Mouse (Mus musculus): ENCODE data around the gene P4ha2. TPM values are rescaled to one million over a fixed set of nuclear protein-coding genes. Genes with fewer than 3 reads are reported as not detected.

P4ha2 gene
- total RNA-seq, 2 experiments from 2014 or later = 15.2 to 22.4 TPM

DNA sequence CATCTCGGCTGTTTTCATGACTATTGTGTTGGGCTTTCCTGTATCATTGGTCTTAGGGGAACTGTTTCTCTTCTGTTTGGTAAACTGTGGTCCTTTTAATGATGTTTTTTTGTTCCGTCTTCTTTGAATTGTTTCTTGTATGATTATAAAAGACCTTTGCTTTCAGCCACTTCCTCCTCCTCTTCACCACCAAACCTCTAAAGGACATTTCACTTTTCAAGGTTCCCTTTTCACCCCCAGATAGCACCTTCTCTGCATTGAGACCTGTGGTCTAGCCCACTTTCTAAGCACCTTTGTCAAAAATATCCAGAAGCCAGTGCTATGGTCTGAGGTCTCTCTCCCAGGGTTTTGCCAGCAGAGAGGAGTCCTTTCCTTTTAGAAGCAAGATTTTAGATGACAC lies 71.3 kb downstream of the P4ha2 start:
- no peak for DNase-seq (ENCODE audit: extremely low spot score in 1 of 2, low spot score in 1 of 2)

DNA sequence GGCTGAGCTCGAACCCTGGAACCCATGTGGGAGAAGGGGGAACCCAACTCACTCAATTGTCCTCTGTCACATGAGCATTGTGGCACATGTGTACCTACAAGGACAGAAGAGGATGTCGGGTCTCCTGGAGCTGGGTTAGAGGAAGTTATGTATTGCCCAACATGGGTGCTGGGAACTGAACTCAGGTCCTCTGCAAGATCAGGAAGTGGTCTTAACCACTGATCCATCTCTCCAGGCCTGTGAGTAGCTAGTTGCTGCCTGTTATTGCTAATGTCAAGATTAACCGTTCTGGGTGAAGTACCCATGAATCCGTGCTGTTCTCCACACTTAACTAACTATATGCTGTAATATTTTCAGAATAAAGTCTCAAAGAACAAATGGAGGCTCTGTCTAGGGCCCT lies 74.3 kb downstream of the P4ha2 start:
- no peak for DNase-seq (ENCODE audit: extremely low spot score in 1 of 2, low spot score in 1 of 2)

DNA sequence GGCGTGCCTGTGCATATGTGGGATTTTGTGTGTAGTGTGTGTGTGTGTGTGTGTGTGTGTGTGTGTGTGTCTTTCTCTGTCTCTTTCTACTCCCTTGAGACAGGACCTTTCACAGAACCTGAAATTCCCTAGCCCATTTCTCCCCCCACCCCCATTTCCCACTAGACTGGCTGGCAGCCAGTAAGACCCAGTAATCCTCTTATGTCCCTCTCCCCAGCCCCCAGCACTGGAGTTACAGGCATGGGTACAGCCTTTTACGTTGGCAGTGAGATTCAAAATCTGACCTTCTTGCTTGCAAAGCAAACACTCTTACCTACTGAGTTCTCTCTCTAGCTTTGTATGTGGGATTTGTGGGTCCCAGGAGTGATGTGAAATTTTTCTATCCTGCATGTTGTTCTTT lies 75.0 kb downstream of the P4ha2 start:
- DNase-seq (ENCODE audit: extremely low spot score in 1 of 2, low spot score in 1 of 2) = no peak

Other genes with a start within 250 kb of the P4ha2 start
- gene Gm12216, start 240.8 kb upstream of the P4ha2 start, total RNA-seq (2021) = 1 to 10 TPM; 4.3 to 9.1 TPM
- gene Slc22a5, start 208.4 kb upstream of the P4ha2 start, total RNA-seq (2021) = 10 to 100 TPM in 1 of 2 experiments, 1 to 10 TPM in 1; 9.9 to 14.4 TPM
- 1 to 10 TPM; 1.4 to 1.8 TPM for gene Slc22a21, start 119.8 kb upstream of the P4ha2 start, total RNA-seq (2021)
- 1 to 10 TPM; 4.8 to 7.2 TPM for gene Slc22a4, start 72.0 kb upstream of the P4ha2 start, total RNA-seq (2021)
- gene Pdlim4, start 31.1 kb upstream of the P4ha2 start, total RNA-seq (2021) = 10 to 100 TPM; 15.7 TPM
- not detected for gene Csf2, start 149.6 kb downstream of the P4ha2 start, total RNA-seq (2021)
- gene Il3, start 167.2 kb downstream of the P4ha2 start, total RNA-seq (2021) = not detected
- gene Acsl6, start 203.7 kb downstream of the P4ha2 start, total RNA-seq (2021) = 100 to 1,000 TPM; 183 to 192 TPM

Data from layer of hippocampus, postnatal 25 days (tissue).